Mouse (Mus musculus) lung, postnatal 0 days (tissue): ENCODE data around the gene Eps8l3.
A peak's percentile ranks its signal among the peaks of the same experiment; 100 is the strongest.

Experiments used
- CTCF ChIP-seq: IDR thresholded peaks from 2 replicates; pipeline ENCODE4 v1.5.1; 2016; ENCODE audit warnings: antibody characterized with exemption, mild to moderate bottlenecking
- EP300 ChIP-seq: IDR thresholded peaks from 2 replicates; pipeline ENCODE4 v1.6.1; 2016; ENCODE audit warnings: antibody characterized with exemption, mild to moderate bottlenecking, control low read depth

- TF ChIP-seq EP300, result peak; percentile 72; the same call in 1 of the 2 replicates
- TF ChIP-seq CTCF, result peak; percentile 64
These were observed 54.6 kb downstream of the Eps8l3 start, which contains the start of gene Gstm7 for GRCm38 (mm10) chr3:107931670-107932069.
